Mouse (Mus musculus): ENCODE data around the gene Tmco5. TPM values are rescaled to one million over a fixed set of nuclear protein-coding genes. Genes with fewer than 3 reads are reported as not detected.

The Tmco5 gene
- polyA plus RNA-seq, 1 experiment from 2014 or later = not detected

DNA sequence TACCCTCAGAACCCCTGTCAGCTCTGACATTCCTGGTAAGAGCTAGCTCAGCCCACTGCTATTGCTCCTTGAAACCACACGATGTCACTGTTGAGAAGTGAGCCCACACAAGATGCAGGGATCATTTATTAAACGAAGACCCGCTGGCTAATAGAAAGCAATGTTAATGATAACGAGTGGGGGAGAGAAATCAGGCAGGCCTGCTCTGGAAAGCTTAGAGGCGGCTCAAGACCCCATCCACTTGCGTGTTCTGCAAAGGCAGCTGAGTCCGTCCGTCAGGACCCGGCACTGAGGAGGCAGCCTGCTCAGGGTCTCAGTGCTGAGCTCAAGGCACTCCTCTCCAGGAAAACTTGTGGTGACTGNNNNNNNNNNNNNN lies 15.5 kb downstream of the Tmco5 start:
- Histone ChIP-seq H3K4me3 (peak overlapping the region; percentile 36), H3K4me2 (peak overlapping the region; percentile 69), H3K27ac (no peak overlapping the region), H3K36me3 (no peaks in the 10 kb centered on the region), H3K27me3 (peaks cover 13% of the 10 kb centered on the region), H3K9ac (no peak overlapping the region; the same call in 1 of the 2 replicates), H3K9me3 (replicated peaks) (no peaks in the 10 kb centered on the region), H3K4me1 (replicated peaks) (peaks cover 4% of the 10 kb centered on the region; the same call in 1 of the 2 replicates)
- ATAC-seq (replicated peaks; ENCODE audit: insufficient number of reproducible peaks, insufficient read depth, low FRiP score, low read depth) = 0 out of 2 replicates have a peak, but pooled peaks have one; percentile 31
- 3% methylated on average over 9 of the region's 9 CpGs for WGBS

GRCm38 (mm10) chr2:116899615-116900272 lies 21.3 kb downstream of the Tmco5 start:
- H3K9ac ChIP-seq = peak overlapping the region; percentile 41
- no peaks in the 10 kb centered on the region for H3K36me3 ChIP-seq
- no peaks in the 10 kb centered on the region; the same call in 1 of the 2 replicates for H3K4me1 ChIP-seq (replicated peaks)
- no peaks in the 10 kb centered on the region for H3K9me3 ChIP-seq (replicated peaks)
- H3K27ac ChIP-seq = no peak overlapping the region
- ATAC-seq (replicated peaks; ENCODE audit: insufficient number of reproducible peaks, insufficient read depth, low FRiP score, low read depth) = no peak
- 14% methylated on average over 19 of the region's 19 CpGs for WGBS
- H3K4me2 ChIP-seq = peak overlapping the region; percentile 78
- peaks cover 15% of the 10 kb centered on the region for H3K27me3 ChIP-seq
- H3K4me3 ChIP-seq = peak overlapping the region; percentile 46

- WGBS = 41% methylated on average over 10 of the region's 10 CpGs
- H3K27me3 ChIP-seq = peaks cover 15% of the 10 kb centered on the region
- H3K27ac ChIP-seq = no peak overlapping the region
- H3K36me3 ChIP-seq = no peaks in the 10 kb centered on the region
- no peaks in the 10 kb centered on the region; the same call in 1 of the 2 replicates for H3K4me1 ChIP-seq (replicated peaks)
- peak overlapping the region; percentile 46 for H3K4me3 ChIP-seq
- no peaks in the 10 kb centered on the region for H3K9me3 ChIP-seq (replicated peaks)
- H3K4me2 ChIP-seq = peak overlapping the region; percentile 78
- no peak for ATAC-seq (replicated peaks; ENCODE audit: insufficient number of reproducible peaks, insufficient read depth, low FRiP score, low read depth)
- H3K9ac ChIP-seq = peak overlapping the region; percentile 41
Observed at GRCm38 (mm10) chr2:116900273-116900843, 21.9 kb downstream of the Tmco5 start.

GRCm38 (mm10) chr2:116908268-116908667 lies 29.8 kb downstream of the Tmco5 start:
- H3K4me1 ChIP-seq (replicated peaks) = no peaks in the 10 kb centered on the region
- H3K27ac ChIP-seq = no peak overlapping the region
- H3K27me3 ChIP-seq = no peaks in the 10 kb centered on the region
- H3K4me3 ChIP-seq = no peak overlapping the region
- H3K36me3 ChIP-seq = no peaks in the 10 kb centered on the region
- no peaks in the 10 kb centered on the region for H3K9me3 ChIP-seq (replicated peaks)
- H3K9ac ChIP-seq = no peak overlapping the region
- no peak overlapping the region for H3K4me2 ChIP-seq
- WGBS = 55% methylated on average over 8 of the region's 8 CpGs
- no peak for ATAC-seq (replicated peaks; ENCODE audit: insufficient number of reproducible peaks, insufficient read depth, low FRiP score, low read depth)

DNA sequence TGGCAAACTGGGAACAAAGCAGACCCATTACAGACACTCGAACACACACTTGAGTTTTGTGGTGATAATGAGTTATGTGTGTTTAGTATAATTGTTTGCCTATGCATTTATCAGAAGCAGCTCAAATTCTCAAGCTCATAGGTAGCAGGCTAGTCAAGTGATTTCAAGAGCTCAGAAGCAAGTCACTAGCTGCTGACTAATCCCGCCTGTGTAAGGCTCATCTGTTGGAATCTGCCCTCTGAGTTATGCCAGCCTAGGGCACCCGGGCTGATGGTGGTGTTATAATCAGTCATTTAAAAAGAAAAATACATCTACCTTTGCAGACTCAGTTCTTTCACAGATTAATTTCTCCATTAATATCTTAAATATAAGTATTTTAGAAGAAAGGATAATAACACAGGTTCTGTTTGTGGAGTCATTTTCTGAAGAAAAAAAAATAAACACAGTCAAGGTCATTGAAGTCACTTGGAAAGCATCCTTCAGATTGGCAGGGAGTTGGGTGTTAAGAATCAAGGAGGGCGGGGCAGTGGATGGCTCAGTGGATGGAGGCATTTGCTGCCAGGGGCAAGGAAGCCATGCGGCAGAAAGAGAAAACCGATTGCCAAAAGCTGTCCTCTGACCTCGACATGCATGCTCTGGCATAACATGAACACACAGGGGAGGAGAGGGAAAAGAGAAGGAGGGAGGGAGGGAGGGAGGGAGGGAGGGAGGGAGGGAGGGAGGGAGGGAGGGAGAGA lies 34.0 kb downstream of the Tmco5 start:
- Histone ChIP-seq H3K4me3 (no peak overlapping the region), H3K27me3 (0 out of 2 replicates have a peak, but pooled peaks cover 4% of the 10 kb centered on the region), H3K4me1 (replicated peaks) (0 out of 2 replicates have a peak, but pooled peaks cover 2% of the 10 kb centered on the region), H3K9me3 (replicated peaks) (no peaks in the 10 kb centered on the region), H3K9ac (no peak overlapping the region), H3K36me3 (no peaks in the 10 kb centered on the region), H3K27ac (no peak overlapping the region), H3K4me2 (no peak overlapping the region)
- 66% methylated on average over 4 of the region's 7 CpGs for WGBS
- ATAC-seq (replicated peaks; ENCODE audit: insufficient number of reproducible peaks, insufficient read depth, low FRiP score, low read depth) = no peak

- 0 out of 2 replicates have a peak, but pooled peaks cover 4% of the 10 kb centered on the region for H3K27me3 ChIP-seq
- no peak overlapping the region for H3K27ac ChIP-seq
- H3K9ac ChIP-seq = no peak overlapping the region
- WGBS = 64% methylated on average over 20 of the region's 20 CpGs
- H3K4me3 ChIP-seq = no peak overlapping the region
- H3K4me1 ChIP-seq (replicated peaks) = 0 out of 2 replicates have a peak, but pooled peaks cover 2% of the 10 kb centered on the region
- no peaks in the 10 kb centered on the region for H3K9me3 ChIP-seq (replicated peaks)
- no peak for ATAC-seq (replicated peaks; ENCODE audit: insufficient number of reproducible peaks, insufficient read depth, low FRiP score, low read depth)
- peak overlapping the region; percentile 3; the same call in 1 of the 2 replicates for H3K4me2 ChIP-seq
- H3K36me3 ChIP-seq = no peaks in the 10 kb centered on the region
Observed at GRCm38 (mm10) chr2:116913677-116914405, 35.4 kb downstream of the Tmco5 start.

GRCm38 (mm10) chr2:116914636-116915035 lies 36.1 kb downstream of the Tmco5 start:
- ATAC-seq (replicated peaks; ENCODE audit: insufficient number of reproducible peaks, insufficient read depth, low FRiP score, low read depth) = no peak

GRCm38 (mm10) chr2:116918598-116918997 lies 40.1 kb downstream of the Tmco5 start:
- Histone ChIP-seq H3K27me3 (0 out of 2 replicates have a peak, but pooled peaks cover 4% of the 10 kb centered on the region), H3K27ac (no peak overlapping the region), H3K36me3 (no peaks in the 10 kb centered on the region), H3K4me3 (no peak overlapping the region), H3K4me2 (no peak overlapping the region), H3K9ac (no peak overlapping the region), H3K4me1 (replicated peaks) (peaks cover 10% of the 10 kb centered on the region), H3K9me3 (replicated peaks) (no peaks in the 10 kb centered on the region)
- 58% methylated on average over 3 of the region's 3 CpGs for WGBS
- ATAC-seq (replicated peaks; ENCODE audit: insufficient number of reproducible peaks, insufficient read depth, low FRiP score, low read depth) = no peak

More at GRCm38 (mm10) chr2:116914636-116915035, 36.1 kb downstream of the Tmco5 start:
- Histone ChIP-seq H3K4me2 (no peak overlapping the region), H3K9ac (no peak overlapping the region), H3K27ac (no peak overlapping the region), H3K27me3 (0 out of 2 replicates have a peak, but pooled peaks cover 4% of the 10 kb centered on the region), H3K4me1 (replicated peaks) (0 out of 2 replicates have a peak, but pooled peaks cover 2% of the 10 kb centered on the region), H3K4me3 (no peak overlapping the region), H3K9me3 (replicated peaks) (no peaks in the 10 kb centered on the region), H3K36me3 (no peaks in the 10 kb centered on the region)
- WGBS = 78% methylated on average over 4 of the region's 4 CpGs

GRCm38 (mm10) chr2:116922580-116923500 lies 44.3 kb downstream of the Tmco5 start:
- Histone ChIP-seq H3K27me3 (no peaks in the 10 kb centered on the region), H3K4me3 (no peak overlapping the region), H3K36me3 (no peaks in the 10 kb centered on the region), H3K9me3 (replicated peaks) (no peaks in the 10 kb centered on the region), H3K27ac (no peak overlapping the region), H3K9ac (no peak overlapping the region), H3K4me2 (no peak overlapping the region), H3K4me1 (replicated peaks) (peaks cover 10% of the 10 kb centered on the region)
- ATAC-seq (replicated peaks; ENCODE audit: insufficient number of reproducible peaks, insufficient read depth, low FRiP score, low read depth) = no peak
- 54% methylated on average over 9 of the region's 9 CpGs for WGBS

DNA sequence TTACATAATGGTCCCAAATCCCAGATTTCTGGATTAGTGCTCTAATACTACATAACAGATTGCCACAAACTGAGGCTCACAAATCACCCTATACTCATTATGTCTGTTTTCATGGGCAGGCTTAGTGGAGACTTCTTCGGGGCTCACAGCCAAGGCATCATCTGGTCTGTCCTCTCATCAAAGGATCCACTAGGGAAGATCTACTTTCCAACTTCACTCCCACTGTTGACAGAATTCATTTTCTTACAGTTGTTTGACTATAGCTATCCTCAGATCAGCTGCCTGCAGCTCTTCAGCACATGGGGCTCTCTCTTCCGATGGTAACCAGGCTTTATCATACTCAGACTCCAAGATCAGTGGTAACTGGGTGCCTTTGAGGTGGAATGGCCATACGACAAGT lies 45.2 kb downstream of the Tmco5 start:
- H3K9ac ChIP-seq = no peak overlapping the region
- H3K36me3 ChIP-seq = no peaks in the 10 kb centered on the region
- H3K4me2 ChIP-seq = no peak overlapping the region
- H3K4me1 ChIP-seq (replicated peaks) = peaks cover 10% of the 10 kb centered on the region
- no peak overlapping the region for H3K27ac ChIP-seq
- no peak for ATAC-seq (replicated peaks; ENCODE audit: insufficient number of reproducible peaks, insufficient read depth, low FRiP score, low read depth)
- H3K9me3 ChIP-seq (replicated peaks) = no peaks in the 10 kb centered on the region
- H3K4me3 ChIP-seq = no peak overlapping the region
- no peaks in the 10 kb centered on the region for H3K27me3 ChIP-seq
- WGBS = 68% methylated on average over 3 of the region's 3 CpGs

Data from heart, embryonic 15.5 days (tissue).